Mouse (Mus musculus) kidney, adult 18-20 months (tissue): ENCODE measurements at regions not wholly inside any gene's neighbourhood (a gene's known extent, or its start where the extent isn't known, plus 50 kb on each side); places are given as distances from the start of the nearest gene placed in this dataset.

Source experiments
- DNase-seq: peaks from one replicate; pipeline ENCODE4 v3.0.0; 2021

- no peak for DNase-seq
Observed at GRCm38 (mm10) chr7:133467579-133467978, 134.4 kb downstream of the Tex36 start.

- no peak for DNase-seq
Observed at GRCm38 (mm10) chr7:133459306-133459705, 142.7 kb downstream of the Tex36 start.

- no peak for DNase-seq
Observed at GRCm38 (mm10) chr7:133457436-133458324, 144.3 kb downstream of the Tex36 start.

DNA sequence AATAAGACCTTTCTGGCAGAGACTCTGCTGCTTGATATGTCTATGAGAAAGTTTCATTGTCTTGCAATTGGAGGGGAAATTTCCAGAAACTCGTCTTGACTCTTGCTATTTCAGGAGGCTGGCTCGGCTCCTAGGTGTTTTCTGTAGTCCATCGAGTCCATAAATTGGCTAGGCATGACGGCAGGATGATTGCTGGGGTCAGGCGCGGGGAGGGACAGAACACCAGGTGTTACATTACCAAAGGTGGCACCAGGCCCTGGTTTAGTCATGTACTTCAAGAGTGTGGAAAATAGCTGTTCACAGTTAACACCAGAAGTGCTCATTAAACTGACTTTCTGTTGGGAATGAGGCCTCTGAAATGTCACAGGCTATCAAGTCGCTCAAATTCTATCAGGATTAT lies 151.7 kb downstream of the Tex36 start:
- DNase-seq = no peak

- no peak for DNase-seq
Observed at GRCm38 (mm10) chr7:133447079-133447478, 154.9 kb downstream of the Tex36 start.

- no peak for DNase-seq
Observed at GRCm38 (mm10) chr7:133441661-133442060, 160.3 kb downstream of the Tex36 start.

DNA sequence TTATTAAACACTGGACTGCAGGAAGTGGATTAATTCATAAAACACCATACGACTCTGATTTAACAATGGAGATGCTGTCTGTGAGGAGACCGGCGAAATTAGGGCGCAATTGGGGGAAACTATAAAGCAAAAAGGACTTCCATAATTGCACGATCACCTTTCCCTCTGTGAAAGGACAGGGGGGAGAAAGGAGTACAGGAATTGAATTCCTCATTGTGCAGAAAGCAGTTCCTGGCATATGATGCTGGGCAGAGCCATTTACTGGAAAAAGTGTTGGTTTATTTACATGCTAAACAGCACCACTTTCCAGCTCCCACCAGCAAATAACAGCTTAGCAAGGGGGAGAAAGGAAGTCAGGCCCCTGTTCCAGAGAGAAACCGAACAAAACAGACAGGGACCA lies 160.8 kb downstream of the Tex36 start:
- DNase-seq = no peak

GRCm38 (mm10) chr7:133440711-133441110 lies 161.2 kb downstream of the Tex36 start:
- no peak for DNase-seq

DNA sequence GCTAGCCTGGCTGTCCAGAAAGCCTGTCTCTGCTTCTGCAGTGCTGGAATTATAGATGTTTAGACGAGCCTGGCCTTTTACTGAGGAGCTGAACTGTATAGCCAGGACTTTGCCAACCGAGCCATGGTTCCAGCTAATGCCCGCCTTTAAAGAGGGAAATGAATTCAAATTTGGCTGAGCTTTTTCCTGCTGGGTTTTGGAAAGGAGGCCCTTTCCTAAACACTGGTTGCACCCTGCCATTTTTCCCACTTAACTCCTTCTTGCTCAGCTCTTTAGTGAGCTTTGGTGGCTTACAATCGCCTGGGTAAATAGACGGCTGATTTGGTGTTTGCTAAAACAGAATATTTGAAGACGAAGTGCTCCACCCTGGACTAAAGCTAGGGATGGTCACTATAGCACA lies 161.9 kb downstream of the Tex36 start:
- no peak for DNase-seq

GRCm38 (mm10) chr7:133438631-133439030 lies 163.3 kb downstream of the Tex36 start:
- DNase-seq = no peak

DNA sequence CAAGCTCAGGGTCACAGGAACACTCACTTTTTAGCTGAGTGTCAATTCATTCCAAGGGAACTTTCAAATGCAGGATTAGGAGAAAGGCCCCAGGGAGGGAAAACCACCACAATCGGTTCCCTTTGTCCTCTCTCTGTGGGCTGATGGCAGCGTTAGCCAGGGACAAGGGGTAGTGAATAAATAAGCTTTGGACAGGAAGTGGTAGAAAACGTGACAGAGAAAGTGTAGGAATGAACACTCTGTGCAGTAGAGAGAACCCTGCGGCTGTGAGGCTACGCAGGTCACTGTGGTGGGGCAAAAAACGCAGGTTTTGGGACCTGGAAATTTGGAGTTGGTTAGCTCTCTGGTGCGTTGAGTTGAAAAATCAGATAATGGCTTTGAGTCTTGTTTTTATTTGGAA lies 164.1 kb downstream of the Tex36 start:
- DNase-seq = no peak

- DNase-seq = no peak
Observed at GRCm38 (mm10) chr7:133435596-133436357, 166.2 kb downstream of the Tex36 start.

- no peak for DNase-seq
Observed at GRCm38 (mm10) chr7:133434027-133434820, 167.7 kb downstream of the Tex36 start.

DNA sequence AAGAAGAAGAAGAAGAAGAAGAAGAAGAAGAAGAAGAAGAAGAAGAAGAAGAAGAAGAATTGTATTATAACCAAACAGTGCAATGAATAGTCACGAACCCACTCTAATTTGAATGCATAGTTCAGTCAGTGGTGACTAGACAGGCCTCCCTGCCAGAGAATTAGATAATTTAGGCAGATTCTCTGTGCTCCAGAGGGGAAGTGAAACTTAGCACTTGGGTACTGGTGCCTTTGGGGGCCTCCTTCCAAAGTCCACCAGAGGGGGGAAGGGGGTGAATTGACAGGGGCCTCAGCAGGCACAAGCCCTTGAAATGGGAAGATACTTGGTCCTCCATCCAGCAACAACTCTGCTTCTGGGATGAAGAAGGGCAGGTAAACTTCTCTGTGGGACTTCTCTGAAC lies 169.6 kb downstream of the Tex36 start:
- no peak for DNase-seq

DNA sequence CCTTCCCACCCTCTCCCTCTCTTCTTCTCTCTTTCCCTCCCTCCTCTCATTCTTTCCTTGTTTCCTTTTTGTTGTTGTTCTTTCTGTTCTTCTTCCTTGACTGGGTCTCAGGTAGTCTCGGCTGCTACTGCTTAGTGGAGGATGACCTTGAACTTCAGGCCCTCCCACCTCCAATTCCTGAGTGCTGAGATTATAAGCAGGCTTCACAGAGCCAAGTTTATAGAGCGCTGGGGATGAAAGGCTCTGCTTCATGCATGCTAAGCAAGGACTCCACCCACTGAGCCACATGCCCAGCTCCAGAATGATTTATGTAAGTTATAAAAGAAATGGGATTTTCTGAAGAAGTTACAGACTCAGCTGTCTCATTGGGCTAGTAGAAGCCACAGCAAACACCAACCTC lies 199.9 kb downstream of the Tex36 start:
- DNase-seq = no peak

GRCm38 (mm10) chr7:133400691-133401090 lies 201.3 kb downstream of the Tex36 start:
- no peak for DNase-seq

- DNase-seq = no peak
Observed at GRCm38 (mm10) chr7:133388716-133389115, 213.2 kb downstream of the Tex36 start.

GRCm38 (mm10) chr7:133382032-133382712 lies 219.8 kb downstream of the Tex36 start:
- DNase-seq = no peak

GRCm38 (mm10) chr7:133379373-133379772 lies 222.6 kb downstream of the Tex36 start:
- DNase-seq = no peak

DNA sequence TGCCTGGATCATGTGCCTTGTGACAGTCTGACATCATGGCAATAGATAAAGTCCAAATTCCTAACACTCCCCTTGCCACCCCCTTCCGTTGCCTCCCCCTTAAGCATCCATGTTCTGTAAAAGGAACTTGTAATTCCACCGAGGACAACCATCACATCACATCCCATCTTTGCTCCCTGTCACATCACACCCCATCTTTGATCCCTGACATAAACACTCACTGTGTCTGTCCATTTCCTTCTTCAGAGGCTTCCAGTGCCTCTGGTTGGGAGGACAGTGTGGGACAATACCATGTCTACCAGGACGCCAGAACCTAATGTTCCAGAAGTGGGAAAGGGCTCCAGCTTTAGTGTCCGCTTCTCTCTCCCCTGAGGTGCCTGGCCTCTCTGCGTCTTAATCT lies 223.6 kb downstream of the Tex36 start:
- no peak for DNase-seq

DNA sequence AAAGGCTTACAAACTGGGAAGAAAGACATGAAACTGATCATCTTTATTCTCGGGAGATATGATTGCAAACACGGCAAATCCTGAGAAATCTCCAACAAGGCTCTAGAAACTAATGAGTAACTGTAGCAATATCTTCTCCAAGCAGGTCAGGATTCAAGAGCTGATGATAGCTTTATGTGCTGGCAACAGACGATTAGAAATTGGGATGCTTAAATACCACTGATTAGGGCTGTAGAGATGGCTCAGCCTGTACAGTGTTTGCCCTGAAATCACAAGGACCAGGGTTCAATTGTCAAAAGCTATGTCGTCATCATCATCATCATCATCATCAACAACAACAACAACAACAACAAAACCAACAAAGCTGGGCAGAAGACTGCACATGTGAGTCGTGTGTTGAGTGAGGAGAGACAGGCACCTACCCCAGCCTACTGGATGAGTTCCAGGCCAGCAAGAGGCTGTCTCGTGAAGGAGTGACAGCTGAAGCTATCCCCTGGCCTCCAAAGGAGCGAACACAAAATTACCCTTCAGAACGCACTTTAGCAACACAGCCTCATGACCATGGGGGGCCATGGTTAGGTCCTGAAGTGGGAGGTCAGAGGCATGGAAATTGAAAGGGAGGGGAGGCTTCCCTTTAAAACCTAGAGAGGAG lies 225.0 kb downstream of the Tex36 start:
- no peak for DNase-seq

GRCm38 (mm10) chr7:133372695-133373094 lies 229.3 kb downstream of the Tex36 start:
- DNase-seq = no peak
